In the genomic region with DNA sequence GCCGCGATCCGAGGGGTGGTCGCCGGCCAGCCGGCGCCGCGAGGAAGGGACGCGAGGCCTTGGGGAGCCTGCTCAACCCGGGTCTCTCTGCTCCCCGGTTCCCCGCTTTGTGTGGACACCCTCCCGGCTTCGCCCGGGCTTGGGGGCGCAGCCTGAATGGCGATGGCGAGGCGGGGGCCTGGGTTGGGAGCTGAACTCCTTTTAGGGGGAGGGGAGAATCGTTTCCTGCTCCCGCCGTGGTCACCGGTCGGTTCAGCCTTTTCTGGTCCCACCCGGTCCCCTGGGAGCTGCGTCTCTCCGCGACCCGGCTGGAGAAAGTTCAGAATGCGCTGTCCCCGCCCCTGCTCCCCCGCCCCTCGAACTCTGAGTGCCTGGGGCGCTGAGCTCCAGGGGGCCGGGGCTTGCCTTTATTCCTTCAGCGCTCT, we compare ENCODE assay signal across 8 mouse cellular contexts. TPM values are rescaled to one million over a fixed set of nuclear protein-coding genes. Genes with fewer than 3 reads are reported as not detected.
DNase-seq lines count a peak whose midpoint lies in the region; ATAC-seq and TF ChIP-seq lines count a peak whose summit lies in the region.

No protein-coding gene starts in this region.

- TF ChIP-seq CTCF in spleen, adult 2 months (IDR thresholded peaks at IDR 0.05; ENCODE audit: extremely low read depth, insufficient read depth, insufficient read length, insufficient replicate concordance), result no peak

- no peaks in the 10 kb centered on the region for H3K9me3 ChIP-seq in forebrain, embryonic 14.5 days (replicated peaks; ENCODE audit: control insufficient read depth, low read length)

- WGBS in forebrain, embryonic 14.5 days, result under 1% methylated on average over 27 of the region's 38 CpGs
- 2% methylated on average over 37 of the region's 38 CpGs for WGBS in spleen, adult 2 months

- intact Hi-C loops in heart, postnatal 36 days (cut with DNase I), result loop anchor here (2.0 kb wide), 2 partner anchors 31 to 63 kb away; partner anchors contain the start of gene Vezf1

- peak overlapping the region; percentile 90 for H3K27ac ChIP-seq in forebrain, embryonic 14.5 days (ENCODE audit: low read depth, low read length)
- peak overlapping the region; percentile 62; the same call in 1 of the 2 replicates for H3K27ac ChIP-seq in spleen, adult 2 months (ENCODE audit: insufficient read depth, low read length)

- peak overlapping the region; percentile 82 for H3K4me2 ChIP-seq in forebrain, embryonic 14.5 days (ENCODE audit: low read length)

- H3K36me3 ChIP-seq in forebrain, embryonic 14.5 days (ENCODE audit: control insufficient read depth, insufficient read depth, low read length), result no peaks in the 10 kb centered on the region
- no peaks in the 10 kb centered on the region for H3K36me3 ChIP-seq in spleen, adult 2 months (ENCODE audit: control insufficient read depth, insufficient read depth, low read length)

- TF ChIP-seq POLR2A in spleen, adult 2 months (IDR thresholded peaks at IDR 0.05; ENCODE audit: low read depth, low read length), result no peak

- peak; percentile 66 for DNase-seq in MN1 (ENCODE audit: low spot score)
- DNase-seq in brain, adult 2 months (ENCODE audit: low read depth, low spot score), result peak; percentile 32
- DNase-seq in forebrain, embryonic 14.5 days (ENCODE audit: low spot score), result peak; percentile 69
- DNase-seq in heart, postnatal 36 days, result peak; percentile 87 to 88
- peak; percentile 42 to 54 for DNase-seq in layer of hippocampus, postnatal 36 days
- DNase-seq in lung, postnatal 4 days, result peak; percentile 76 to 84
- DNase-seq in spleen, adult 2 months (ENCODE audit: low read depth in 1 of 2, low spot score in 2 of 2), result peak in 1 of 2 experiments; percentile 14

- peak overlapping the region; percentile 97 for H3K9ac ChIP-seq in forebrain, embryonic 14.5 days (ENCODE audit: low read length)

- peak; percentile 66 for ATAC-seq in forebrain, embryonic 14.5 days
- no peak for ATAC-seq in inflammation-experienced regulatory T-cells, adult 6 months

- H3K4me3 ChIP-seq in forebrain, embryonic 14.5 days (ENCODE audit: low read depth, low read length), result peak overlapping the region; percentile 83
- H3K4me3 ChIP-seq in spleen, adult 2 months (ENCODE audit: extremely low read depth, insufficient read depth, insufficient read length), result peak overlapping the region; percentile 69

- H3K4me1 ChIP-seq in forebrain, embryonic 14.5 days (ENCODE audit: control insufficient read depth, insufficient read depth, low read length), result peaks cover 18% of the 10 kb centered on the region
- H3K4me1 ChIP-seq in spleen, adult 2 months (ENCODE audit: control insufficient read depth, insufficient read depth, insufficient read length), result peaks cover 9% of the 10 kb centered on the region

- H3K27me3 ChIP-seq in forebrain, embryonic 14.5 days (replicated peaks; ENCODE audit: control insufficient read depth, insufficient read depth, low read length), result no peaks in the 10 kb centered on the region
- H3K27me3 ChIP-seq in spleen, adult 2 months (ENCODE audit: control insufficient read depth, insufficient read depth, low read length), result peaks cover 8% of the 10 kb centered on the region; the same call in 1 of the 2 replicates

RNA-seq across cellular contexts. Expression of gene Cuedc1, which starts 1.8 kb away (rescaled TPM):
- polyA plus RNA-seq in forebrain, embryonic 14.5 days (2014; fragmentation: Nextera tagmentation; extraction: Ambion mirVana), result 13.0 and 18.6 TPM in 2 replicates
- total RNA-seq in heart, postnatal 36 days (2021), result 10 to 100 TPM; 47.9 to 54.2 TPM
- total RNA-seq in layer of hippocampus, postnatal 36 days (2021), result 10 to 100 TPM; 27.9 to 31.4 TPM
- 10.7 and 12.1 TPM in 2 replicates for polyA plus RNA-seq in spleen, adult 2 months (2012; rRNA removed)
- 1 to 10 TPM; 2.0 to 6.4 (median 5.2) TPM for polyA plus RNA-seq in inflammation-experienced regulatory T-cells, adult 6 months (2017; shearing (Covaris generic))

RNA-seq across cellular contexts. Expression of gene Vezf1, which starts 31.5 kb away (rescaled TPM):
- 60.0 and 64.7 TPM in 2 replicates for polyA plus RNA-seq in forebrain, embryonic 14.5 days (2014; fragmentation: Nextera tagmentation; extraction: Ambion mirVana)
- total RNA-seq in heart, postnatal 36 days (2021), result 10 to 100 TPM; 45.0 to 46.7 TPM
- total RNA-seq in layer of hippocampus, postnatal 36 days (2021), result 10 to 100 TPM; 20.2 to 22.6 TPM
- polyA plus RNA-seq in spleen, adult 2 months (2012; rRNA removed), result 14.2 and 15.5 TPM in 2 replicates
- 10 to 100 TPM; 19.3 to 25.6 (median 21.5) TPM for polyA plus RNA-seq in inflammation-experienced regulatory T-cells, adult 6 months (2017; shearing (Covaris generic))

RNA-seq across cellular contexts. Expression of gene Srsf1, which starts 52.4 kb away (rescaled TPM):
- 340 and 348 TPM in 2 replicates for polyA plus RNA-seq in forebrain, embryonic 14.5 days (2014; fragmentation: Nextera tagmentation; extraction: Ambion mirVana)
- total RNA-seq in heart, postnatal 36 days (2021), result 10 to 100 TPM; 80.2 to 99.7 TPM
- 100 to 1,000 TPM; 232 to 248 TPM for total RNA-seq in layer of hippocampus, postnatal 36 days (2021)
- 106 and 133 TPM in 2 replicates for polyA plus RNA-seq in spleen, adult 2 months (2012; rRNA removed)
- 10 to 100 TPM; 40.8 to 52.4 (median 50.5) TPM for polyA plus RNA-seq in inflammation-experienced regulatory T-cells, adult 6 months (2017; shearing (Covaris generic))
